Mouse (Mus musculus) G1E-ER4 (cell line): ENCODE data around the gene Tas2r130. TPM values are rescaled to one million over a fixed set of nuclear protein-coding genes. Genes with fewer than 3 reads are reported as not detected.

Experiments used
- GATA1 ChIP-seq: IDR thresholded peaks from one replicate; pipeline ENCODE4 v1.8.0; 2012; ENCODE audit warnings: low read length, inconsistent platforms
- polyA plus RNA-seq: library from polyadenylated mRNA; stranded (reverse); fragments of >175 nt; gene quantifications from 2 replicates; pipeline ENCODE4 v1.2.3, GENCODE M21; 2012

Gene Tas2r130
- not detected in 2 replicates for polyA plus RNA-seq

- TF ChIP-seq GATA1 = no peak
Observed at GRCm38 (mm10) chr6:131630812-131631211, at the start of gene Tas2r130. Gene Tas2r130, minus strand, starts transcription at chr6:131630912.

- no peak for TF ChIP-seq GATA1
Observed at GRCm38 (mm10) chr6:131678786-131679185, 48.1 kb upstream of the Tas2r130 start, which contains the start of gene Tas2r106. Gene Tas2r106, minus strand, starts transcription at chr6:131678886.

DNA sequence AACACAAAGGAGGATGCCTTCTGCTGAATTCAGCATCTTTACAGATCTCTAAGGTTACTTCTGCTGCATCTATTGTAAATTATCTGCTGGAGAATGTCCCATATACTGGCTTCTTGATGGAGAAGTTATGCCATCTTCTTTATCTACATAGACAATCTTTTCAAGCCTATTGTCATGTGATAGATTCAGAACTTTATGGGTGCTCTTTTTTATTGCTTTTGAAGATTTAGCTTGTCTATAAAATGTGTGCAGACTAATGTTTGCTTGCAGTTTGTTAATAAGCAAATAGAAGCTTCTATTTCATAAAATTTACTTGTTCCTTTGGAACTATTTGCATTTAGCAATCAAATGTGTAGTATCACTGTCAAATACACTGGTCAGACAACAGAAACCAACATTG, 29.3 kb upstream of the Tas2r130 start, which contains the start of gene Tas2r107:
Gene Tas2r107 (minus strand): TSS at position 101 of the 400 bp plus-strand sequence.
- TF ChIP-seq GATA1 = no peak

DNA sequence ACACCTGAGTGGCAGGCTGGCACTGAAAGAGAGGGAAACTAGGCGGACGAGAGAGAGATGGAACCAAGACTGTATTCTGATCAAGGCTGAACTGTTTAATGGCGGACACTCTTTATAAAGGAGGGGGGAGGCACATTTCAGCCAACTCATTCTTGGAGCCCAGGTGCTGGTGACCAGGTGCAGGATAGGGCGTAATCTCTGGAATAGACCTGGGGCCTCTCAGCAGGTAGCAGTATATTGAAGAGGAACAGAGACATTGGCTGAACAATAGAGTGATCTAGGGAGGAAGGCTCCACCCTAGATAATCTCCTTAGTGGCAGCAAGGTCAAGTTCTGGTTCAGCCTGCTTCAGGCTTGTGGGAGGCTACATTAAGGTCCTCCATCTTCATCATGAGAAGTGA, 25.9 kb downstream of the Tas2r130 start:
- no peak for TF ChIP-seq GATA1

Other genes starting within 250 kb of the Tas2r130 start
- 1,200 and 1,292 TPM in 2 replicates for gene Ybx3, start 242.4 kb downstream of the Tas2r130 start, polyA plus RNA-seq
- not detected in 2 replicates for gene 5430401F13Rik, start 144.5 kb downstream of the Tas2r130 start, polyA plus RNA-seq
- gene Gm6619, start 144.5 kb downstream of the Tas2r130 start, polyA plus RNA-seq = not detected in 2 replicates
- gene Tas2r107, start 29.2 kb upstream of the Tas2r130 start, polyA plus RNA-seq = not detected in 2 replicates
- not detected in 2 replicates for gene Tas2r106, start 48.0 kb upstream of the Tas2r130 start, polyA plus RNA-seq
- not detected in 2 replicates for gene Tas2r104, start 54.8 kb upstream of the Tas2r130 start, polyA plus RNA-seq
- not detected in 2 replicates for gene Tas2r105, start 56.6 kb upstream of the Tas2r130 start, polyA plus RNA-seq
- not detected in 2 replicates for gene Tas2r114, start 59.2 kb upstream of the Tas2r130 start, polyA plus RNA-seq